Mouse (Mus musculus): ENCODE measurements around the gene Sgo2a.

- no peak for TF ChIP-seq EP300 (optimal IDR thresholded peaks at IDR 0.05)
- TF ChIP-seq CTCF (IDR thresholded peaks at IDR 0.05; ENCODE audit: low read depth): no peak
Measured at GRCm38 (mm10) chr1:58071509-58071908, 75.7 kb downstream of the Sgo2a start.
